Mouse (Mus musculus) cerebellum, adult 2 months (tissue): ENCODE measurements around the gene Ccdc182.

Experiments
- CTCF ChIP-seq: fragments of 200-500 bp; IDR thresholded peaks from 2 replicates; pipeline ENCODE4 v1.5.1; 2011; ENCODE audit warnings: low read depth, mild to moderate bottlenecking, control low read depth, low read length, moderate library complexity, borderline replicate concordance; ENCODE audit not compliant: insufficient read depth
- POLR2A ChIP-seq: fragments of 200-500 bp; IDR thresholded peaks from 2 replicates; pipeline ENCODE4 v1.6.1; 2011; ENCODE audit warnings: low read length, control low read depth, borderline replicate concordance; ENCODE audit not compliant: insufficient read depth

- no peak for TF ChIP-seq CTCF
- no peak for TF ChIP-seq POLR2A
Observed at GRCm38 (mm10) chr11:88264889-88265288, 29.0 kb upstream of the Ccdc182 start.
